Mouse (Mus musculus): ENCODE data around the gene Adamts13.

- TF ChIP-seq CTCF (IDR thresholded peaks at IDR 0.05; ENCODE audit: low read depth) (no peak), EP300 (IDR thresholded peaks at IDR 0.05; ENCODE audit: low read depth) (no peak)
These were observed 744 bp downstream of the Adamts13 start for GRCm38 (mm10) chr2:26973960-26974359.

All from heart, postnatal 0 days (tissue).